Mouse (Mus musculus) forebrain, postnatal 0 days (tissue): ENCODE results near the gene Copa. TPM values are rescaled to one million over a fixed set of nuclear protein-coding genes. Genes with fewer than 3 reads are reported as not detected.

Source experiments
- ATAC-seq: fragments of 200-750 bp; cut with Nextera tagmentation; 2 replicates; pipeline ENCODE4 v1.8.0; 2017; ENCODE audit warnings: mild to moderate bottlenecking, moderate library complexity
- DNase-seq: peaks from one replicate; pipeline ENCODE4 v3.0.0-alpha.2; 2015
- H3K27ac ChIP-seq: fragments of 300-500 bp; sonication (generic); 2 replicates; pipeline ENCODE4 v1.5.1; 2014; ENCODE audit warnings: low read depth, mild to moderate bottlenecking, antibody characterized with exemption, low read length, moderate library complexity, mixed read lengths
- H3K27me3 ChIP-seq: fragments of 300-500 bp; sonication (generic); 2 replicates; pipeline ENCODE4 v1.6.1; 2014; ENCODE audit warnings: mild to moderate bottlenecking, low read length, mixed read lengths; ENCODE audit not compliant: insufficient read depth
- H3K36me3 ChIP-seq: fragments of 300-500 bp; sonication (generic); 2 replicates; pipeline ENCODE4 v1.6.1; 2014; ENCODE audit warnings: mild to moderate bottlenecking, moderate library complexity; ENCODE audit not compliant: insufficient read depth
- H3K4me1 ChIP-seq: fragments of 300-500 bp; sonication (generic); 2 replicates; pipeline ENCODE4 v1.6.1; 2014; ENCODE audit warnings: antibody characterized with exemption; ENCODE audit not compliant: insufficient read depth
- H3K4me2 ChIP-seq: fragments of 300-500 bp; sonication (generic); 2 replicates; pipeline ENCODE4 v1.6.1; 2014; ENCODE audit warnings: low read depth, mild to moderate bottlenecking, moderate library complexity
- H3K4me3 ChIP-seq: fragments of 300-500 bp; sonication (generic); 2 replicates; pipeline ENCODE4 v1.5.1; 2014; ENCODE audit warnings: low read depth, low read length, mixed read lengths
- H3K9ac ChIP-seq: fragments of 300-500 bp; sonication (generic); 2 replicates; pipeline ENCODE4 v1.6.1; 2014; ENCODE audit warnings: mild to moderate bottlenecking
- H3K9me3 ChIP-seq: fragments of 300-500 bp; sonication (generic); 2 replicates; pipeline ENCODE4 v1.6.1; 2016; ENCODE audit warnings: low read length
- CTCF ChIP-seq: sonication (generic); IDR thresholded peaks from 2 replicates; pipeline ENCODE4 v1.5.1; 2016; ENCODE audit warnings: antibody characterized with exemption, control low read depth, low read depth
- WGBS: fragments of 180-500 bp; shearing (Covaris S2); extraction: QIAGEN DNeasy Blood & Tissue Kit; methylation state at CpG from one replicate; pipeline ENCODE4 v1.1.7; 2014; 5-methylcytosine and 5-hydroxymethylcytosine counted together
- polyA plus RNA-seq: library from polyadenylated mRNA; unstranded; fragments of >200 nt; fragmentation: Nextera tagmentation; extraction: Ambion mirVana; gene quantifications from 2 replicates; pipeline ENCODE4 v1.2.1, GENCODE M21; 2015
- total RNA-seq: library from RNA; depleted of rRNA; stranded (reverse); fragments of >200 nt; gene quantifications from 2 replicates; pipeline ENCODE4 v1.2.3, GENCODE M21; 2014

Gene Copa
- total and polyA plus RNA-seq, 2 experiments from 2014 or later = 151 to 241 TPM

GRCm38 (mm10) chr1:172107777-172108477, 25.6 kb downstream of the Copa start:
- Histone ChIP-seq H3K9ac (no peak overlapping the region), H3K4me2 (no peak overlapping the region), H3K27me3 (no peaks in the 10 kb centered on the region), H3K4me3 (no peak overlapping the region), H3K36me3 (peaks cover 95% of the 10 kb centered on the region), H3K27ac (no peak overlapping the region), H3K4me1 (no peaks in the 10 kb centered on the region), H3K9me3 (no peaks in the 10 kb centered on the region)
- TF ChIP-seq CTCF = no peak
- WGBS = 63% methylated on average over 10 of the region's 10 CpGs
- DNase-seq (peak; percentile 11), ATAC-seq (peak; percentile 80)

- Histone ChIP-seq H3K9me3 (no peaks in the 10 kb centered on the region), H3K27ac (no peak overlapping the region), H3K4me3 (no peak overlapping the region), H3K36me3 (peaks cover 99% of the 10 kb centered on the region), H3K4me1 (no peaks in the 10 kb centered on the region), H3K4me2 (no peak overlapping the region), H3K9ac (no peak overlapping the region), H3K27me3 (no peaks in the 10 kb centered on the region)
- ATAC-seq = no peak
- 95% methylated on average over 5 of the region's 5 CpGs for WGBS
- DNase-seq = no peak
- no peak for TF ChIP-seq CTCF
Observed at GRCm38 (mm10) chr1:172116948-172117347, 34.6 kb downstream of the Copa start.

- TF ChIP-seq CTCF = no peak
- WGBS = 90% methylated on average over 6 of the region's 6 CpGs
- H3K4me2 ChIP-seq = no peak overlapping the region
- H3K9ac ChIP-seq = no peak overlapping the region
- H3K27me3 ChIP-seq = no peaks in the 10 kb centered on the region
- H3K36me3 ChIP-seq = peaks cover 94% of the 10 kb centered on the region
- ATAC-seq = no peak
- no peaks in the 10 kb centered on the region for H3K9me3 ChIP-seq
- no peaks in the 10 kb centered on the region for H3K4me1 ChIP-seq
- H3K27ac ChIP-seq = no peak overlapping the region
- no peak overlapping the region for H3K4me3 ChIP-seq
- DNase-seq = no peak
Observed at GRCm38 (mm10) chr1:172119100-172119499, 36.8 kb downstream of the Copa start.

- peak; percentile 64; the same call in 1 of the 2 replicates for ATAC-seq
- DNase-seq = peak; percentile 69
- no peaks in the 10 kb centered on the region for H3K9me3 ChIP-seq
- H3K27me3 ChIP-seq = no peaks in the 10 kb centered on the region
- H3K4me3 ChIP-seq = no peak overlapping the region
- peak; percentile 86 for TF ChIP-seq CTCF
- H3K9ac ChIP-seq = no peak overlapping the region
- peaks cover 88% of the 10 kb centered on the region for H3K36me3 ChIP-seq
- no peak overlapping the region for H3K4me2 ChIP-seq
- no peak overlapping the region for H3K27ac ChIP-seq
- no peaks in the 10 kb centered on the region for H3K4me1 ChIP-seq
- WGBS = 31% methylated on average over 3 of the region's 3 CpGs
Observed at GRCm38 (mm10) chr1:172119720-172120119, 37.4 kb downstream of the Copa start.

- H3K4me1 ChIP-seq = peaks cover 7% of the 10 kb centered on the region
- peaks cover 58% of the 10 kb centered on the region for H3K36me3 ChIP-seq
- no peak overlapping the region for H3K4me2 ChIP-seq
Observed at GRCm38 (mm10) chr1:172122671-172123070, 40.3 kb downstream of the Copa start.

GRCm38 (mm10) chr1:172124572-172124971, 42.2 kb downstream of the Copa start:
- H3K27me3 ChIP-seq = no peaks in the 10 kb centered on the region
- H3K4me2 ChIP-seq = no peak overlapping the region
- H3K36me3 ChIP-seq = peaks cover 50% of the 10 kb centered on the region
- H3K4me3 ChIP-seq = no peak overlapping the region
- H3K9ac ChIP-seq = no peak overlapping the region
- peaks cover 8% of the 10 kb centered on the region for H3K4me1 ChIP-seq
- DNase-seq (no peak), ATAC-seq (no peak)
- H3K9me3 ChIP-seq = no peaks in the 10 kb centered on the region
- no peak for TF ChIP-seq CTCF
- no peak overlapping the region for H3K27ac ChIP-seq
- WGBS = 83% methylated on average over 6 of the region's 6 CpGs

More at GRCm38 (mm10) chr1:172122671-172123070, 40.3 kb downstream of the Copa start:
- Histone ChIP-seq H3K27me3 (no peaks in the 10 kb centered on the region), H3K4me3 (no peak overlapping the region), H3K9ac (no peak overlapping the region), H3K9me3 (no peaks in the 10 kb centered on the region), H3K27ac (no peak overlapping the region)
- 76% methylated on average over 2 of the region's 2 CpGs for WGBS
- DNase-seq (no peak), ATAC-seq (no peak)
- no peak for TF ChIP-seq CTCF
